Mouse (Mus musculus): Measurements from ENCODE around the gene Frmd4a. TPM values are rescaled to one million over a fixed set of nuclear protein-coding genes. Genes with fewer than 3 reads are reported as not detected.
A peak's percentile ranks its signal among the peaks of the same experiment; 100 is the strongest.

Frmd4a gene
- polyA plus RNA-seq, 2 experiments: 39.6 to 47.0 TPM

- H3K36me3 ChIP-seq (ENCODE audit: control insufficient read depth, insufficient read depth, low read length): peaks cover 12% of the 10 kb centered on the region
- H3K9me3 ChIP-seq (ENCODE audit: control insufficient read depth, low read length): no peaks in the 10 kb centered on the region
- peak; percentile 30; the same call in 1 of the 2 replicates for TF ChIP-seq POLR2A (IDR thresholded peaks at IDR 0.05; ENCODE audit: borderline replicate concordance, extremely low read depth, insufficient read depth, insufficient read length)
- peak within 1 kb of the TSS; percentile 58 for H3K4me2 ChIP-seq (replicated peaks; ENCODE audit: low read depth, low read length, severe bottlenecking)
- peak within 1 kb of the TSS; percentile 55; the same call in 1 of the 2 replicates for H3K27ac ChIP-seq (replicated peaks; ENCODE audit: low read depth, low read length)
- peak within 1 kb of the TSS; percentile 89 for H3K4me3 ChIP-seq (replicated peaks; ENCODE audit: low read length)
- peaks cover 4% of the 10 kb centered on the region for H3K4me1 ChIP-seq (ENCODE audit: control insufficient read depth, insufficient read depth, low read length)
- ATAC-seq (ENCODE audit: low FRiP score, low read depth): peak; percentile 87
- peak within 1 kb of the TSS; percentile 91 for H3K9ac ChIP-seq (ENCODE audit: low read depth, low read length, severe bottlenecking)
- H3K27me3 ChIP-seq (ENCODE audit: control insufficient read depth, insufficient read depth, low read length): no peaks in the 10 kb centered on the region
- WGBS: 1% methylated on average over 40 of the region's 40 CpGs
- peak; percentile 91 for DNase-seq (ENCODE audit: low spot score)
These were observed 634.2 kb downstream of the Frmd4a start, which contains the start of gene Prpf18 for GRCm38 (mm10) chr2:4651500-4652285. TSS of gene Prpf18 (minus strand) at chr2:4652113.

GRCm38 (mm10) chr2:4660677-4661076 lies 643.2 kb downstream of the Frmd4a start:
- H3K27ac ChIP-seq (replicated peaks; ENCODE audit: low read depth, low read length): no peak overlapping the region
- H3K4me2 ChIP-seq (replicated peaks; ENCODE audit: low read depth, low read length, severe bottlenecking): no peak overlapping the region
- no peak for TF ChIP-seq POLR2A (IDR thresholded peaks at IDR 0.05; ENCODE audit: borderline replicate concordance, extremely low read depth, insufficient read depth, insufficient read length)
- no peaks in the 10 kb centered on the region for H3K36me3 ChIP-seq (ENCODE audit: control insufficient read depth, insufficient read depth, low read length)
- no peaks in the 10 kb centered on the region for H3K4me1 ChIP-seq (ENCODE audit: control insufficient read depth, insufficient read depth, low read length)
- H3K9ac ChIP-seq (ENCODE audit: low read depth, low read length, severe bottlenecking): no peak overlapping the region
- H3K9me3 ChIP-seq (ENCODE audit: control insufficient read depth, low read length): no peaks in the 10 kb centered on the region
- ATAC-seq (ENCODE audit: low FRiP score, low read depth) (no peak), DNase-seq (ENCODE audit: low spot score) (no peak)
- no peak overlapping the region for H3K4me3 ChIP-seq (replicated peaks; ENCODE audit: low read length)
- no peaks in the 10 kb centered on the region for H3K27me3 ChIP-seq (ENCODE audit: control insufficient read depth, insufficient read depth, low read length)
- 78% methylated on average over 2 of the region's 2 CpGs for WGBS
